Mouse (Mus musculus): ENCODE measurements at regions not wholly inside any gene's neighbourhood (a gene's known extent, or its start where the extent isn't known, plus 50 kb on each side); places are given as distances from the start of the nearest gene placed in this dataset.

DNA sequence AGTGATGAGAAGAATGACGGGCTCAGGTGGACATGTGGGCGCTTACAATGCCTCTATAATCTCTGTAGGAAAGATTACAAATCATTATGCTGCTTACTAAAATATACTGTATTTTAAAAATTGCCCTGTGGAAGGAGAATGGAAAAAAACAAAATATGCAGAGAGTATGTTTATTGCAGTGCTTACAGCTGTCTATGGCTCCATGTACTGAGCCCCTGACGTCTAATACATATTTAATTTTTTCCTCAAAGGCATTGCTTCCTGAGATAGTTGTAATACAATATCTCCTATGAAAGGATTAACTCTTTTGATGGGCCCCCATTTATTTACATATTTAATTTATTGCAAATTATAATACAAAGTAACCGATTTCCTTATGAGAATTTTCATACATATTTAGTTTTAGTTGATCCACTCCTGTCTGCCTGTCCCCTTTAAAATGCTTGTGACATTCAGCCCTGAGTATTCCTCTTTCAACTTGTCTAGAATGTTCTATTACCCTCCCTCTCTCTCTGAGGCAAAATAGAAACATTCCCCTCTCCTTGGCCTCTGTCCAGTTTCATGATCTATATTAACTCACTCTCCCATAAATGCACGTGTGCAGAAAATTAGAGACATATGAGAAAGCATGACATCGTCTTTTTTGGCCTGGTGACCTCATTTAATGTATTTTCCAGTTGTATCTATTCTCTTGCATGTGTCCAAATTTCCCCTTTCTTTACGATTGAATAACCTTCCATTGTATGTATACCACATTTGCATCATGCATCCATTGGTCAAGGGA lies 273.1 kb upstream of the Mmadhc start:
- 75% methylated on average over 7 of the region's 7 CpGs for WGBS
- Histone ChIP-seq H3K27me3 (ENCODE audit: insufficient read depth, low read length) (no peaks in the 10 kb centered on the region), H3K9me3 (ENCODE audit: low read length) (no peaks in the 10 kb centered on the region), H3K4me1 (ENCODE audit: insufficient read depth, low read length) (0 out of 2 replicates have a peak, but pooled peaks cover 7% of the 10 kb centered on the region), H3K9ac (replicated peaks; ENCODE audit: low read length) (no peak overlapping the region), H3K4me3 (ENCODE audit: low read length) (no peak overlapping the region), H3K27ac (no peak overlapping the region), H3K36me3 (ENCODE audit: insufficient read depth, low read length) (no peaks in the 10 kb centered on the region), H3K4me2 (ENCODE audit: low read depth, low read length) (no peak overlapping the region)
- TF ChIP-seq CTCF (IDR thresholded peaks at IDR 0.05; ENCODE audit: low read depth), result no peak
- ATAC-seq (no peak), DNase-seq (ENCODE audit: low spot score) (no peak)

- H3K36me3 ChIP-seq (ENCODE audit: insufficient read depth, low read length), result no peaks in the 10 kb centered on the region
- H3K9ac ChIP-seq (replicated peaks; ENCODE audit: low read length), result no peak overlapping the region
- H3K9me3 ChIP-seq (ENCODE audit: low read length), result no peaks in the 10 kb centered on the region
- no peak overlapping the region for H3K4me2 ChIP-seq (ENCODE audit: low read depth, low read length)
- WGBS, result 35% methylated on average over 8 of the region's 8 CpGs
- no peak for TF ChIP-seq CTCF (IDR thresholded peaks at IDR 0.05; ENCODE audit: low read depth)
- H3K4me1 ChIP-seq (ENCODE audit: insufficient read depth, low read length), result 0 out of 2 replicates have a peak, but pooled peaks cover 7% of the 10 kb centered on the region
- H3K27ac ChIP-seq, result no peak overlapping the region
- no peaks in the 10 kb centered on the region for H3K27me3 ChIP-seq (ENCODE audit: insufficient read depth, low read length)
- peak; percentile 55 for DNase-seq (ENCODE audit: low spot score)
- ATAC-seq, result peak; percentile 68
- no peak overlapping the region for H3K4me3 ChIP-seq (ENCODE audit: low read length)
Observed at GRCm38 (mm10) chr2:50568777-50569501, 272.3 kb upstream of the Mmadhc start.

DNA sequence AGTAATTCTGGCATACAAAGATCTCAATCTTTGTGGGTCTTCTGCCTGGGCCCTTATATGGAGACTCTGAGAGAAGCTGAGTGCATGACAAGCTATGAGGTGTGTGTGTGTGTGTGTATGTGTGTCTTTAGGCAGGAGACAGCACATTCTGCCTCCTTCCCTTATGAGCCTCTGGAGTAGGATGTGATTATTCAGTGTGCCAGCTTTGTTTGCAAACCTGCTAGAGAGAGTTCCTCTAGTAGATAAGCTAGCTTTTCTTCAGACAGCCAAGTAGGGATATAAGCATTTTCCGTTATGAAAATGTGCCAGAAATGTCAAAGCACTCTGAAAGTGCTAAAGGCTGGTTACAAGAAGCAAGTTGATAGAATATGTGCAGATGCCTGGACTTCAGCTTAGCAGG lies 270.9 kb upstream of the Mmadhc start:
- no peak for TF ChIP-seq CTCF (IDR thresholded peaks at IDR 0.05; ENCODE audit: low read depth)
- no peak overlapping the region for H3K4me2 ChIP-seq (ENCODE audit: low read depth, low read length)
- no peak for DNase-seq (ENCODE audit: low spot score)
- 0 out of 2 replicates have a peak, but pooled peaks cover 7% of the 10 kb centered on the region for H3K4me1 ChIP-seq (ENCODE audit: insufficient read depth, low read length)
- no peaks in the 10 kb centered on the region for H3K9me3 ChIP-seq (ENCODE audit: low read length)
- WGBS, result 68% methylated on average over 1 of the region's 1 CpGs
- no peak for ATAC-seq
- no peak overlapping the region for H3K27ac ChIP-seq
- no peak overlapping the region for H3K4me3 ChIP-seq (ENCODE audit: low read length)
- no peaks in the 10 kb centered on the region for H3K36me3 ChIP-seq (ENCODE audit: insufficient read depth, low read length)
- no peak overlapping the region for H3K9ac ChIP-seq (replicated peaks; ENCODE audit: low read length)
- H3K27me3 ChIP-seq (ENCODE audit: insufficient read depth, low read length), result no peaks in the 10 kb centered on the region

- ATAC-seq, result no peak
- Histone ChIP-seq H3K27ac (no peak overlapping the region), H3K9ac (replicated peaks; ENCODE audit: low read length) (no peak overlapping the region), H3K27me3 (ENCODE audit: insufficient read depth, low read length) (no peaks in the 10 kb centered on the region), H3K36me3 (ENCODE audit: insufficient read depth, low read length) (no peaks in the 10 kb centered on the region), H3K4me3 (ENCODE audit: low read length) (no peak overlapping the region), H3K4me1 (ENCODE audit: insufficient read depth, low read length) (no peaks in the 10 kb centered on the region), H3K4me2 (ENCODE audit: low read depth, low read length) (no peak overlapping the region), H3K9me3 (ENCODE audit: low read length) (no peaks in the 10 kb centered on the region)
- TF ChIP-seq CTCF (IDR thresholded peaks at IDR 0.05; ENCODE audit: low read depth), result no peak
- DNase-seq (ENCODE audit: low spot score), result no peak
Observed at GRCm38 (mm10) chr2:50554031-50554430, 257.4 kb upstream of the Mmadhc start.

GRCm38 (mm10) chr2:50552437-50552836 lies 255.8 kb upstream of the Mmadhc start:
- Histone ChIP-seq H3K27ac (no peak overlapping the region), H3K9ac (replicated peaks; ENCODE audit: low read length) (no peak overlapping the region), H3K4me1 (ENCODE audit: insufficient read depth, low read length) (no peaks in the 10 kb centered on the region), H3K9me3 (ENCODE audit: low read length) (no peaks in the 10 kb centered on the region), H3K4me3 (ENCODE audit: low read length) (no peak overlapping the region), H3K27me3 (ENCODE audit: insufficient read depth, low read length) (no peaks in the 10 kb centered on the region), H3K4me2 (ENCODE audit: low read depth, low read length) (no peak overlapping the region), H3K36me3 (ENCODE audit: insufficient read depth, low read length) (no peaks in the 10 kb centered on the region)
- WGBS, result 86% methylated on average over 2 of the region's 2 CpGs
- ATAC-seq, result no peak
- DNase-seq (ENCODE audit: low spot score), result no peak
- no peak for TF ChIP-seq CTCF (IDR thresholded peaks at IDR 0.05; ENCODE audit: low read depth)

DNA sequence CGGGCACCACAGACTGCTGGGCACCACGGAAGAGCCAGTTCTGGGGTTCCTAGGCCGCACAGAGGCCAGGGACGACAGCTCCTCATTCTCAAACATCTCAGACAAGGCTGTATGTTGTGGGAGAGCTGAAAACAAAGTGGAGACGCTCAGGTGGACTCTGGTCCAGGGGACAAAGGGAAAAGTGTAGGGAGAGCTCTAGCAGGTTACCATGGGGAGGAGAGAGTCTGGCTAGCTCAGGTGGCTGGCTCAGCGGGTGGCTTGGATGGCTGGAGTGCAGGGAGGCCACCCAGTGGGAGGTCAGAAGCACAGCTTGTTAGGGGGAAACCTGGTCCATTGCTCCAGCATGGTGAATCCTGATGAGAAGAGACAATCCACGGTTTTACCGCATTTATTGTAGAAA lies 253.3 kb upstream of the Mmadhc start:
- no peaks in the 10 kb centered on the region for H3K4me1 ChIP-seq (ENCODE audit: insufficient read depth, low read length)
- no peaks in the 10 kb centered on the region for H3K9me3 ChIP-seq (ENCODE audit: low read length)
- no peak for TF ChIP-seq CTCF (IDR thresholded peaks at IDR 0.05; ENCODE audit: low read depth)
- H3K27ac ChIP-seq, result no peak overlapping the region
- no peak for ATAC-seq
- no peak overlapping the region for H3K4me2 ChIP-seq (ENCODE audit: low read depth, low read length)
- no peak for DNase-seq (ENCODE audit: low spot score)
- 79% methylated on average over 8 of the region's 8 CpGs for WGBS
- H3K36me3 ChIP-seq (ENCODE audit: insufficient read depth, low read length), result no peaks in the 10 kb centered on the region
- no peaks in the 10 kb centered on the region for H3K27me3 ChIP-seq (ENCODE audit: insufficient read depth, low read length)
- no peak overlapping the region for H3K4me3 ChIP-seq (ENCODE audit: low read length)
- no peak overlapping the region for H3K9ac ChIP-seq (replicated peaks; ENCODE audit: low read length)
